Mouse (Mus musculus): ENCODE results near the gene Abhd4. TPM values are rescaled to one million over a fixed set of nuclear protein-coding genes. Genes with fewer than 3 reads are reported as not detected.
A peak's percentile ranks its signal among the peaks of the same experiment; 100 is the strongest.
"Not testable (repeated sequence)": the region's sequence is repeated elsewhere in the genome, so short reads cannot be mapped to it uniquely, and the experiment has no call there.

Abhd4 gene
- polyA plus RNA-seq, 1 experiment from 2014 or later, result 96.0 TPM

DNA sequence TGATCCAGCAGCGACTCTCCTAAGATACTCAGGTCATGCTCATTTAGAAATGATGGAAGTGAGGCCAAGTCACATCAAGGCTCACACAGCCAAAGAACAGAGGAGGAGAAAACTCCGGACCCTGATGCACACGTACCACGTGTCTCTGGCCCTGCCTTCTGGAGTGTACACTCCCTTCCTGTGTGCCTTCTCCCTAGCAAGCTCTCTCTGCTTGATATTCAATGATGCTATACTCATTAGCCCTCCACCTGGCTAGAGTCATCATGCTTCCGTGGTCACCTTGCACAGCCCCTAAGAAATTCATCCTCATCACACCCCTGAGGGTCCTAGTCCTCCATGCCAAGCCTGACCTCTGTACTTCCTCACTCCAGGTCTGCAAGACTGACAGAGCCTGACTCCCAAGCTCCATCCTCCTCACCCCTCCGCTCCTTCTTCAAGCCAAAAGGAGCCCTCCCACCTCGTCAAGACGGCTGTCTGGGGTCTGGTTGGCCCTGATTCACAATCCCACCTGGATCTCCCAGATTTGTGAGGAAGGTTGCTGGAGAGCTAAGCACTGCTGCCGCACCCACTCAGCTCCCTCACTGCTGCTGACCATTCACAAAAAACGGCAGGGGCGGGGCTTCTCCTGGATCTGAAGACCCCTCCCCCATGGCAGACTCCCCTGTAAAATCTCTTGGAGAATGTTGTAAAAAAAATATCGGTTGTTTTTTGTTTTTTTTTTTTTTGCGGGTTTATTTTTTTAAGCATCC is 30.5 kb upstream of the Abhd4 start:
- Histone ChIP-seq H3K9ac (no peak overlapping the region), H3K4me1 (replicated peaks) (peaks cover 24% of the 10 kb centered on the region), H3K4me3 (no peak overlapping the region), H3K36me3 (no peaks in the 10 kb centered on the region), H3K9me3 (replicated peaks) (no peaks in the 10 kb centered on the region), H3K27me3 (no peaks in the 10 kb centered on the region), H3K4me2 (no peak overlapping the region), H3K27ac (no peak overlapping the region)
- no peak for ATAC-seq (replicated peaks; ENCODE audit: insufficient number of reproducible peaks, insufficient read depth, low FRiP score, low read depth)
- WGBS, result 64% methylated on average over 13 of the region's 13 CpGs

DNA sequence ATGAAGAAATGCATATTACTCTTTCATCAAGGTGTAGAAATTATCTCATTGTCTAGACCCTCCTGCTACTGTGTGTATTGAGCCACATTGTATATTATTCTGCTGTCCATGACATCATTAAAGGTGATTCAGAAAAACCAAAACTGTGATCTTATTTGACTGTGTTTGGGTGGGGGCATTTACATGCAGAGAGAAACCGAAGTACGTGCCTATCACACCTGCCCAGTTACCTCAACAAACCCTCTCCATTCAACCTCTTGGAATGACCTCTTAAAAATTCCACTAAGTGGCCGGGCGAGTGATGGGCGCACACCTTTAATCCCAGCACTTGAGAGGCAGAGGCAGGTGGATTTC is 29.9 kb upstream of the Abhd4 start:
- no peaks in the 10 kb centered on the region for H3K27me3 ChIP-seq
- H3K4me3 ChIP-seq, result no peak overlapping the region
- no peak overlapping the region for H3K4me2 ChIP-seq
- no peak overlapping the region for H3K27ac ChIP-seq
- H3K9ac ChIP-seq, result no peak overlapping the region
- H3K36me3 ChIP-seq, result no peaks in the 10 kb centered on the region
- no peak for ATAC-seq (replicated peaks; ENCODE audit: insufficient number of reproducible peaks, insufficient read depth, low FRiP score, low read depth)
- H3K9me3 ChIP-seq (replicated peaks), result no peaks in the 10 kb centered on the region
- peaks cover 30% of the 10 kb centered on the region for H3K4me1 ChIP-seq (replicated peaks)
- WGBS, result 83% methylated on average over 5 of the region's 5 CpGs

DNA sequence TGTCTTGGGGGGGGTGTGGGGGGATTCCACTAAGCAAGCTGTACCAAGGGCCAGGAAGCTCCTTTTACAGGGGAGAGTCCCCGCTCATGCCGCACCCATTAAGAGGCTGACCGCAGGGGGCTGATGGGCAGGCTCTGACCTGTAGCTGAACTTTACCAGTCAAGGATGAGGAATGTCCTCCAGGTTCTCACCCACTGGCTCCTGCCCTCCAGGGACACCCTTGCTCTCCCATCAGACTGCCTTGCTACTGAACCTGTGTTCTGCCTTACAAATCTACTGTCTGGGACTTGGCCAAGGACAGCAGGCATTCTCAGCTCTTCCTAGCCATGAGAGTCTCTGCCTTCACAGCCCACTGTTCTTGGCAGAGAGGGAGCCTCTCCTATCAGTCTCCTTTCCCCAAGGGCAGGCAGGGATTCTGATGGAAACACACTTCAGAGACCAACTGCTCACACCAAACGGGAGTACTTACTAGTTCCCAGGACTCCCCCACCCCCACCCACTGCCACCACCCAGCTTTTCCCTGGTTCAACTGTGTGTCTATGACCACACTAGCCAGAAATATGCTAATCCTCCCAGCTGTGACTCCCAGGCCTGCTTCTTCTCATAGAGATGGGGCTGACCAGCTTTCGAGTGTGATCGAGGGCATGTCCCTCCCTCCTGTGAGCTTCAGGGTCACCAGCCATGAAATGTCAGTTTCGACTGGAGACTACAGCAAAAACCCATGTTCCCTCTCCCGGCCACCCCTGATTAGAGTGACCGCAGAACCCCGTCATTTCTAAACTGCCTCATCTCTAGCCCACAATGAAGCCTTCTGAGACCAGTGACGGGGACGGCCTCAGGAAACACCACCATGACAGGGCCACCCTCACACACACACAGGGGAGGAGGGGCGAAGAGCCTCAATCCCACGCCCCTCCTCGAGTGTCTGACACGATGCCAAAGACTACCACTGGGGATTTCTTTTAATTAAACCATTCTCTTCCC is 29.2 kb upstream of the Abhd4 start:
- peaks cover 33% of the 10 kb centered on the region for H3K4me1 ChIP-seq (replicated peaks)
- no peaks in the 10 kb centered on the region for H3K27me3 ChIP-seq
- H3K4me3 ChIP-seq, result no peak overlapping the region
- peak overlapping the region; percentile 10; the same call in 1 of the 2 replicates for H3K9ac ChIP-seq
- no peaks in the 10 kb centered on the region for H3K36me3 ChIP-seq
- WGBS, result 41% methylated on average over 16 of the region's 16 CpGs
- ATAC-seq (replicated peaks; ENCODE audit: insufficient number of reproducible peaks, insufficient read depth, low FRiP score, low read depth), result no peak; the same call in 1 of the 2 replicates
- H3K27ac ChIP-seq, result peak overlapping the region; percentile 73
- H3K4me2 ChIP-seq, result 0 out of 2 replicates have a peak overlapping the region, but pooled peaks have one; percentile 15
- no peaks in the 10 kb centered on the region for H3K9me3 ChIP-seq (replicated peaks)

DNA sequence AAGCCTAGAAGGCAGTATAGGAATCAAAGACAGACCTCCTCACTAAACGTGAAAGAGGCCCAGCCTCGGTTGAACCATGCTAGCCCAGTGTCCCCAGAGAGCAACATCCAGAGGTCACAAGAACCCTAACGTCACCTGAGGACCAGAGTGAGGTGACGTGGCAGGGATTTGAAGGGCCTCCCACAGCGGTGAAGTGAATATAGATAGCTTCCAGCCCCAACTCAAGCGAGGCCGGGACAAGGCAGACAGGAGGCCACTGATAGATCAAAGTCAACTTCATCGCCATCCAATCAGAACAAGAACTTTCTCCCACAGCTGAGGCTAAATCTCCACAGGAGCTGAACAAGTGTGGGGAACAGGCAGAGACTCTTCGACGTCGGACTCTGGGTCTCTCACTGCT is 28.3 kb upstream of the Abhd4 start:
- no peak for ATAC-seq (replicated peaks; ENCODE audit: insufficient number of reproducible peaks, insufficient read depth, low FRiP score, low read depth)
- H3K4me1 ChIP-seq (replicated peaks), result peaks cover 33% of the 10 kb centered on the region

DNA sequence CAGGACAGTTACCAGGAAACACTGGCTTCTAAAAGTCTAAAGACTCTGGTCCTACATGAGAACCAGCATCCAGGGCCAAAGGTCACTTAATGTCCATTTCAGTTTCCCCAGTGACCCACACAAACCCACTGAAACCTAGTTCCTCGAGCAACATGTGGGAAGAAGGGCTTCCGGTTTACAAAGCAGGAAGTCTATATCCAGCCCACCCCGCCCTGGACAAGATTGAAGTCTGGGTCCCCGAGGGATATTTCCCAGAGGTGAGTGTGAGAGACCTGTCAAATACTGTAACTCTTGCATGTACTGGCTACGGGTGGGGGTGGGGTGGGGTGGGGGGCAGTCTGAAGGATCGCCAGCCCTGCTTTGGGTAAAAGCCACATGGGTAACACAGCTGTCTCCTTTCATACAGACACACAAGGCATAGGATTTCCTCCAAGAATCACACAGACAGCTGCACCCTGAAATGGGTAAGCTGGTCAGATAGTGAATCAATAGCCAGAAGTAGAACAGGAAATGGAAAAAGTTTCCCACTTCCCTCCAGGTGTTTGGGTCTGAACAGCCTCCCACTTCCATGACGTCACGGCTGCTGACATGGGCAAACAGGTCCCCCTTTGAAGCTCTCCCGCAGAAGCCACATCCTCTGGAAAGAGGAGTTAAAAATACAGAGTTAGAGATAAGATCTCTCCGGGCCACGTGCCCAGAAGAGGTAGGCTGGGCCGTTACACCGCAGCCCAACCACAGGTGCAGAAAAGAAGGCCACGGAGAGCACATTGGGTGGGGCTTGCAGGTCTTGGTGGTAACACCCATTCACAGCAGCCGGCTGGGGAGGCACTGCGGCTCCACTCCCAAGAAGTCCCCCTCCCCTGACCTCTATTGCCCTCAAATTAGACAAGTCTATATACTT is 26.8 kb upstream of the Abhd4 start:
- no peak overlapping the region for H3K9ac ChIP-seq

More for the DNA sequence above, 28.3 kb upstream of the Abhd4 start:
- no peaks in the 10 kb centered on the region for H3K27me3 ChIP-seq
- no peaks in the 10 kb centered on the region for H3K9me3 ChIP-seq (replicated peaks)
- H3K4me3 ChIP-seq, result no peak overlapping the region
- no peak overlapping the region; the same call in 1 of the 2 replicates for H3K27ac ChIP-seq
- H3K4me2 ChIP-seq, result no peak overlapping the region
- H3K36me3 ChIP-seq, result no peaks in the 10 kb centered on the region
- H3K9ac ChIP-seq, result no peak overlapping the region
- 78% methylated on average over 11 of the region's 11 CpGs for WGBS

DNA sequence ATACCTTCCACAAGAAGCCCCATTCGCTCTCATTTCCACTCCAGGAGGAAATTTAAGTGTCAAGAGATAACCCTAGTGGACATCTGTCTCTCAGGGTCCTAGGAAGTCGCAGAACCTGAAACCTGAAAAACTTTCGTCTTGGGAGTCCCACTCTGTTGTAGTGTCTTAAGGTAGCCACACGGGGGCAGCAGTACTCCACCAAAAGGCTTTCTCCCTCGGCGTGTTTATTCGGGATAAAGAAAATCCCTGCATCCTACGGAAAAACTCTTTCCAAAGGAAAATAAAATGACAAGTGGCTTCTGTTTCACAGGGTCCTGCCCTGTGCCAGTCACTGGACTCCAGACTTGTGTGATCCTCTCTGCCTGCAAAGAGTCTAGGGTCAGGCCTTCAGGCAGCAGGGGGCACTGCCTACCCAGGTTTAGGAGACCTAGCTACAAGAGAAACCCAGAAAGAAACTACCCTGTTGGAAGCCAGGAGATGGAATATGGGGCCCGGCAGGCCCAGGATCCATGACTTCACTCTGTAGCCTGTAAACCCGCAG is 26.0 kb upstream of the Abhd4 start:
- H3K27ac ChIP-seq, result peak overlapping the region; percentile 56
- H3K9me3 ChIP-seq (replicated peaks), result no peaks in the 10 kb centered on the region
- H3K4me1 ChIP-seq (replicated peaks), result peaks cover 50% of the 10 kb centered on the region
- no peaks in the 10 kb centered on the region for H3K27me3 ChIP-seq
- under 1% methylated on average over 10 of the region's 10 CpGs for WGBS
- peak overlapping the region; percentile 39; the same call in 1 of the 2 replicates for H3K9ac ChIP-seq
- ATAC-seq (replicated peaks; ENCODE audit: insufficient number of reproducible peaks, insufficient read depth, low FRiP score, low read depth), result peak; percentile 66
- peak overlapping the region; percentile 62 for H3K4me2 ChIP-seq
- H3K36me3 ChIP-seq, result no peaks in the 10 kb centered on the region
- H3K4me3 ChIP-seq, result peak overlapping the region; percentile 41

More for the DNA sequence above, 26.8 kb upstream of the Abhd4 start:
- H3K27me3 ChIP-seq, result no peaks in the 10 kb centered on the region
- peak overlapping the region; percentile 62 for H3K4me2 ChIP-seq
- 24% methylated on average over 16 of the region's 16 CpGs for WGBS
- ATAC-seq (replicated peaks; ENCODE audit: insufficient number of reproducible peaks, insufficient read depth, low FRiP score, low read depth), result peak; percentile 44
- no peaks in the 10 kb centered on the region for H3K9me3 ChIP-seq (replicated peaks)
- peaks cover 44% of the 10 kb centered on the region for H3K4me1 ChIP-seq (replicated peaks)
- H3K27ac ChIP-seq, result peak overlapping the region; percentile 56
- H3K4me3 ChIP-seq, result peak overlapping the region; percentile 41
- no peaks in the 10 kb centered on the region for H3K36me3 ChIP-seq

DNA sequence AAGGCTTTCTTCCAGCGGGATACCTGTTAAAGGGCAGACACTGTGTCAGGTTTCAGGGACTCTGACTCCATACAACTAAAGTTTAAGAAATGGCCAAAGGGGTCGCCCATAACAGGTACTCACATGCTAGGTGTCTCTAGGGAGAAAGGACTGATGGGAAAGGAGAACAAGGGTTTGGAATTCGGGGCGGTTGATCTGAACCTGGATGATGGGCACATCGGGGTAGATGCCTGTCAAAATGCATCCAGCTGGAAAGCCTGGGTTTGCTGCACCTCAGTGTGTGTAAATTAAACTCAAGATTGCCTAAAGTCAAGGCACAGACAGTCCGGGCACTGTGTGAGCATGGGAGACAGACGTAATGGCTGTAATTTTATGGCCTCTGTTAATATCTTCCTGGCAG is 25.5 kb upstream of the Abhd4 start:
- Histone ChIP-seq H3K36me3 (no peaks in the 10 kb centered on the region), H3K4me2 (peak overlapping the region; percentile 62), H3K9me3 (replicated peaks) (no peaks in the 10 kb centered on the region), H3K4me3 (peak overlapping the region; percentile 41), H3K27me3 (no peaks in the 10 kb centered on the region), H3K27ac (no peak overlapping the region), H3K4me1 (replicated peaks) (peaks cover 55% of the 10 kb centered on the region), H3K9ac (0 out of 2 replicates have a peak overlapping the region, but pooled peaks have one; percentile 39)
- no peak for ATAC-seq (replicated peaks; ENCODE audit: insufficient number of reproducible peaks, insufficient read depth, low FRiP score, low read depth)
- WGBS, result 25% methylated on average over 7 of the region's 7 CpGs

DNA sequence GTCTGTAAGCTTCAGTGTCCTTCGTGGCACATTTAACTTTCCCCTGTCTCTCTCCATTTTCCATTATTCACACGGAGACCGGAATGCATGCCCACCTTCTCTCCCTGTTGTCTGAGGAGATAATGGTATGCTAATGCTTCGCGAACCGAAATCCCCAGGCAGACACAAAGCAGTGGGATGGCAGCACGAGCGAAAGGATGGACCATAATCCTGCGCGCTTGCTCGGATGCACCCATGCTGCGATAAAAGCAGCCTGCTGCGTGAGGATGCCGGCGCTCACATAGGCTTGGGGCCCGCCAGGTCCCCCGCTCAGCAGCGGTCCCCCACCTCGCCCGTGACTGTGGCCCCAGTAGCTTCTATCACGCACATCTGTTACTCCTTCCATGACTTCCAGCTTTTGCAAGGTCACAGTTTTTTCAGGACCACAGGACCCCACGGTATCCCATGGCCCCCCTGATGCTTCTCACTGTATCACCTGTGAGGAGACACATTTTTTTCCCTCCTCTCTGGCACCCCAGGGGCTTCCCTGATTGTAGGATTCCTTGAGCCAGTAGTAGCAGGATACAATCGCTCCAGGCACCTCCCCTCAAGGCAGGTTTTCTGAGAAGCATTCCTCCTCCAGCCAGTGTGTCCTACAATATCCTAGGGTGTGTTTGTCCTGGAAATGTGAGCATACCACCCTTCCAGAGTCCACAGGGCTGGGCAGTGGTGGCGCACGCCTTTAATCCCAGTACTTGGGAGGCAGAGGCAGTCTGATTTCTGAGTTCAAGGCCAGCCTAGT is 24.9 kb upstream of the Abhd4 start:
- H3K9ac ChIP-seq, result 0 out of 2 replicates have a peak overlapping the region, but pooled peaks have one; percentile 36
- H3K4me1 ChIP-seq (replicated peaks), result peaks cover 61% of the 10 kb centered on the region
- WGBS, result 21% methylated on average over 25 of the region's 25 CpGs
- peak overlapping the region; percentile 11; the same call in 1 of the 2 replicates for H3K4me3 ChIP-seq
- ATAC-seq (replicated peaks; ENCODE audit: insufficient number of reproducible peaks, insufficient read depth, low FRiP score, low read depth), result no peak
- no peak overlapping the region for H3K27ac ChIP-seq
- H3K27me3 ChIP-seq, result no peaks in the 10 kb centered on the region
- no peaks in the 10 kb centered on the region for H3K36me3 ChIP-seq
- peak overlapping the region; percentile 62 for H3K4me2 ChIP-seq
- H3K9me3 ChIP-seq (replicated peaks), result no peaks in the 10 kb centered on the region

DNA sequence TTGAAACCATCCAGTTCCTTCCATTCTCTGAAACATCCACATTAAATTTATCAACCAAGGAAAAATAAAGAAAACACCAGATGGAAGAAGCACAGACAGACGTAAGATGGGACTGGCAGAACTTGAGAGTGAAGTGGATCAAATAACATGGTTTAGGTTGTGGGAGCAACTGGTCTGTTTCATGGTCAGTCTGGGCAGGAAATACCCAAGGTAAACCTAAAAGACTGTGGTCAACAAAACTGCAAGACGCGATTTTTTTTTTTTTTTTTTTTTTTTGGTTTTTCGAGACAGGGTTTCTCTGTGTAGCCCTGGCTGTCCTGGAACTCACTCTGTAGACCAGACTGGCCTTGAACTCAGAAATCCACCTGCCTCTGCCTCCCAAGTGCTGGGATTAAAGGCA is 24.1 kb upstream of the Abhd4 start:
- ATAC-seq (replicated peaks; ENCODE audit: insufficient number of reproducible peaks, insufficient read depth, low FRiP score, low read depth); H3K9me3 ChIP-seq (replicated peaks); H3K27me3 ChIP-seq; H3K27ac ChIP-seq; H3K9ac ChIP-seq; H3K4me2 ChIP-seq; H3K36me3 ChIP-seq; H3K4me3 ChIP-seq: not testable (repeated sequence)
- WGBS, result 82% methylated on average over 3 of the region's 4 CpGs
- peaks cover 62% of the 10 kb centered on the region for H3K4me1 ChIP-seq (replicated peaks)

DNA sequence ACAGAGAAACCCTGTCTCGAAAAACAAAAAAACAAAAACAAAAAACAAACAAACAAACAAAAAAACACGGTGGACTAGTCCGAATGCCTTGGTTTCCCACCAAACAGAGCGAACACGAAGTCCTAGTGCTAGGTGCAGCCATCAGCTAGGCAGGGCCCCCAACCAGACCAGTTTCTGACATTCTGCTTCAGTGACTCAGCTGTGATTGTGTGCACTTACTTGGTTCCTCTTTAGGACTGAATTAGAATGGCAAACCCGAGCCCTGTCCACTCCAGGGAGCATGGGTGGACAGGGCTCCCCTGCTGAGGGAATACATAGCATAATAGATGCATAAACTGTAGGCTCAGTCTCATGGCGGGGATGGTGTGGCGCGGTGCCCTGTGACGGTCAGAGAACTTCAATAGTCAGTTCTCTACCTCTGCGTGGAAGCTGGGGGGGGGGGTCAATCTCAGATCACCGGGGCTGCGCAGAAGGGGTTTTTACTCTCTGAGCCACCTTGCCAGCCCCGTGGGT is 23.3 kb upstream of the Abhd4 start:
- Histone ChIP-seq H3K9me3 (replicated peaks) (no peaks in the 10 kb centered on the region), H3K4me3 (no peak overlapping the region), H3K4me2 (no peak overlapping the region), H3K36me3 (peaks cover 8% of the 10 kb centered on the region; the same call in 1 of the 2 replicates), H3K4me1 (replicated peaks) (peaks cover 62% of the 10 kb centered on the region), H3K9ac (no peak overlapping the region), H3K27ac (no peak overlapping the region), H3K27me3 (no peaks in the 10 kb centered on the region)
- no peak for ATAC-seq (replicated peaks; ENCODE audit: insufficient number of reproducible peaks, insufficient read depth, low FRiP score, low read depth)
- 77% methylated on average over 14 of the region's 14 CpGs for WGBS
